In the genomic region with DNA sequence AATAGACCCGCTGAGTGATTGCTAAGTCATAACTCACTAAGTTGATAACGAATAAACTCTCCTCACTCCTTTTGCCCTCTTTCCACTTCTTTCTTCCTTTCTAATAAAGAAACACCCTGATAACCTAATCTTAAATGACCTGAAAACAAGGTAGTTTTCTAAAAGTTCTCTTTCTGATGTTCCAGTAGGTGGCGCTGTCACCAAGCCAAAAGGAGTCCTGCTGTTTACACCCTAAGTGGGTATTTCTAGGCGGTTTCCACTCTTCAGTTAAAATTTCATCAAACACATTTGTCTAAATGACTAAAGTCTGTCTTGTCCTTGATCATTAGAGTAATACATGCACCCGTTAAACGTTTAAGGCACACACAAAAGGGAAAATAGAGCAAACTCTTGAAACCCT, we compare ENCODE assay signal across 10 mouse cellular contexts. TPM values are rescaled to one million over a fixed set of nuclear protein-coding genes. Genes with fewer than 3 reads are reported as not detected.
DNase-seq lines count a peak whose midpoint lies in the region; ATAC-seq and TF ChIP-seq lines count a peak whose summit lies in the region.
"Had no signal": no experiment of that assay in that cellular context is flagged by ENCODE, and none has a peak within 500 bp of the region (broad histone marks: within the 10 kb centered on the region; RNA-seq: fewer than 3 reads in every experiment).

No protein-coding gene starts in this region.

- no peak overlapping the region for H3K4me3 ChIP-seq in forebrain, postnatal 0 days (ENCODE audit: low read depth, low read length)
- no peak overlapping the region for H3K4me3 ChIP-seq in forebrain, embryonic 13.5 days
- H3K4me3 ChIP-seq in lung, adult 2 months (replicated peaks; ENCODE audit: extremely low read depth, low read depth, low read length) = no peak overlapping the region
- H3K4me3 ChIP-seq: heart, embryonic 13.5 days; midbrain, embryonic 12.5 days had no signal

- H3K4me1 ChIP-seq in forebrain, postnatal 0 days (ENCODE audit: insufficient read depth) = no peaks in the 10 kb centered on the region
- no peaks in the 10 kb centered on the region for H3K4me1 ChIP-seq in forebrain, embryonic 13.5 days
- no peaks in the 10 kb centered on the region for H3K4me1 ChIP-seq in lung, adult 2 months (ENCODE audit: control insufficient read depth, insufficient read depth, low read length)
- H3K4me1 ChIP-seq: heart, embryonic 13.5 days; midbrain, embryonic 12.5 days had no signal

- TF ChIP-seq POLR2A in lung, adult 2 months (IDR thresholded peaks at IDR 0.05; ENCODE audit: borderline replicate concordance, extremely low read depth, low read depth, low read length) = no peak

- TF ChIP-seq CTCF in forebrain, postnatal 0 days (IDR thresholded peaks at IDR 0.05; ENCODE audit: low read depth) = peak; percentile 72
- no peak for TF ChIP-seq CTCF in lung, adult 2 months (IDR thresholded peaks at IDR 0.05; ENCODE audit: insufficient read depth, low read length)

- DNase-seq in forebrain, postnatal 0 days = peak; percentile 67
- peak; percentile 10 for DNase-seq in lung, adult 2 months
- DNase-seq in lung, adult 18-20 months = no peak
- DNase-seq in ZHBTc4 (ENCODE audit: low read depth, low spot score) = peak; percentile 53
- DNase-seq in kidney, postnatal 14 days = peak; percentile 49
- DNase-seq in right cerebral cortex, postnatal 4 days = peak; percentile 70
- no peak for DNase-seq in frontal cortex, postnatal 10 days (ENCODE audit: low spot score in 2 of 2)

- no peaks in the 10 kb centered on the region for H3K9me3 ChIP-seq in forebrain, postnatal 0 days (ENCODE audit: low read length)
- no peaks in the 10 kb centered on the region for H3K9me3 ChIP-seq in forebrain, embryonic 13.5 days (replicated peaks)
- H3K9me3 ChIP-seq: heart, embryonic 13.5 days; midbrain, embryonic 12.5 days had no signal

- H3K9ac ChIP-seq in forebrain, postnatal 0 days = no peak overlapping the region
- no peak overlapping the region for H3K9ac ChIP-seq in forebrain, embryonic 13.5 days
- H3K9ac ChIP-seq: heart, embryonic 13.5 days; midbrain, embryonic 12.5 days had no signal

- ATAC-seq in forebrain, postnatal 0 days = no peak
- no peak for ATAC-seq in forebrain, embryonic 13.5 days

- H3K27me3 ChIP-seq in forebrain, postnatal 0 days (ENCODE audit: insufficient read depth, low read length) = peaks cover 3% of the 10 kb centered on the region; the same call in 1 of the 2 replicates
- 0 out of 2 replicates have a peak, but pooled peaks cover 2% of the 10 kb centered on the region for H3K27me3 ChIP-seq in forebrain, embryonic 13.5 days
- H3K27me3 ChIP-seq: midbrain, embryonic 12.5 days had no signal

- H3K4me2 ChIP-seq in forebrain, postnatal 0 days (ENCODE audit: low read depth) = no peak overlapping the region
- no peak overlapping the region for H3K4me2 ChIP-seq in forebrain, embryonic 13.5 days
- H3K4me2 ChIP-seq: heart, embryonic 13.5 days; midbrain, embryonic 12.5 days had no signal

- H3K36me3 ChIP-seq in forebrain, postnatal 0 days (ENCODE audit: insufficient read depth) = no peaks in the 10 kb centered on the region
- H3K36me3 ChIP-seq in forebrain, embryonic 13.5 days (ENCODE audit: poor library complexity, severe bottlenecking) = no peaks in the 10 kb centered on the region
- H3K36me3 ChIP-seq: heart, embryonic 13.5 days; midbrain, embryonic 12.5 days had no signal

- H3K27ac ChIP-seq in forebrain, postnatal 0 days (ENCODE audit: low read depth, low read length) = no peak overlapping the region
- no peak overlapping the region for H3K27ac ChIP-seq in forebrain, embryonic 13.5 days
- H3K27ac ChIP-seq: heart, embryonic 13.5 days; midbrain, embryonic 12.5 days had no signal

- 23% methylated on average over 6 of the region's 6 CpGs for WGBS in forebrain, postnatal 0 days
- 22% methylated on average over 6 of the region's 6 CpGs for WGBS in forebrain, embryonic 13.5 days
- 17% methylated on average over 6 of the region's 6 CpGs for WGBS in lung, adult 2 months

RNA-seq across cellular contexts. Expression of a gene that starts 8.8 kb away (rescaled TPM):
- total RNA-seq in forebrain, postnatal 0 days (2014; rRNA removed) = 0.14 and 1.6 TPM in 2 replicates
- 1.3 and 2.0 TPM in 2 replicates for polyA plus RNA-seq in forebrain, postnatal 0 days (2015; fragmentation: Nextera tagmentation; extraction: Ambion mirVana)
- 0.15 TPM in 1 of 2 replicates, not detected in the other for polyA plus RNA-seq in forebrain, embryonic 13.5 days (2015; fragmentation: Nextera tagmentation; extraction: Ambion mirVana)
- 0.06 TPM in 1 of 2 replicates, not detected in the other for polyA plus RNA-seq in lung, adult 2 months (2012; rRNA removed)
- polyA plus RNA-seq: heart, embryonic 13.5 days; midbrain, embryonic 12.5 days had no signal

RNA-seq across cellular contexts. Expression of a gene that starts 24.1 kb away (rescaled TPM):
- total RNA-seq in forebrain, postnatal 0 days (2014; rRNA removed) = 4.0 and 7.1 TPM in 2 replicates
- 36.3 and 43.3 TPM in 2 replicates for polyA plus RNA-seq in forebrain, postnatal 0 days (2015; fragmentation: Nextera tagmentation; extraction: Ambion mirVana)
- 31.4 and 39.8 TPM in 2 replicates for polyA plus RNA-seq in forebrain, embryonic 13.5 days (2015; fragmentation: Nextera tagmentation; extraction: Ambion mirVana)
- polyA plus RNA-seq in lung, adult 2 months (2012; rRNA removed) = 1.0 and 1.1 TPM in 2 replicates

RNA-seq across cellular contexts. Expression of a gene that starts 24.7 kb away (rescaled TPM):
- not detected in 2 replicates for total RNA-seq in forebrain, postnatal 0 days (2014; rRNA removed)
- polyA plus RNA-seq in forebrain, postnatal 0 days (2015; fragmentation: Nextera tagmentation; extraction: Ambion mirVana) = 0.09 and 0.10 TPM in 2 replicates
- polyA plus RNA-seq in forebrain, embryonic 13.5 days (2015; fragmentation: Nextera tagmentation; extraction: Ambion mirVana) = 0.11 TPM in 1 of 2 replicates, not detected in the other
- polyA plus RNA-seq in lung, adult 2 months (2012; rRNA removed) = 0.72 TPM in 1 of 2 replicates, not detected in the other

RNA-seq across cellular contexts. Expression of a gene that starts 38.5 kb away (rescaled TPM):
- 0.15 and 0.19 TPM in 2 replicates for total RNA-seq in forebrain, postnatal 0 days (2014; rRNA removed)
- polyA plus RNA-seq in forebrain, postnatal 0 days (2015; fragmentation: Nextera tagmentation; extraction: Ambion mirVana) = 0.24 and 0.48 TPM in 2 replicates
- 0.17 and 0.21 TPM in 2 replicates for polyA plus RNA-seq in forebrain, embryonic 13.5 days (2015; fragmentation: Nextera tagmentation; extraction: Ambion mirVana)
- 0.11 and 0.15 TPM in 2 replicates for polyA plus RNA-seq in lung, adult 2 months (2012; rRNA removed)
- polyA plus RNA-seq: heart, embryonic 13.5 days had no signal

Comparison
In these comparisons a context has a peak if more than half of its experiments do, and no peak if none do; other contexts are left out.
1. DNase-seq: peak in forebrain, postnatal 0 days (single experiment), lung, adult 2 months (single experiment), ZHBTc4 (single experiment), kidney, postnatal 14 days (single experiment) and right cerebral cortex, postnatal 4 days (single experiment); none in lung, adult 18-20 months (0 of 2) and frontal cortex, postnatal 10 days (0 of 2).
2. RNA of a gene that starts 24.1 kb away (polyA plus RNA-seq): 31.4 to 39.8 TPM in forebrain, embryonic 13.5 days and 36.3 to 43.3 TPM in forebrain, postnatal 0 days; 1.0 to 1.1 TPM in lung, adult 2 months; every median in the first group is over 10 times any median in the second.